Mouse (Mus musculus) thymus, postnatal 14 days (tissue): ENCODE measurements around the gene Tnn.

Source experiments
- DNase-seq: peaks from one replicate; pipeline ENCODE4 v3.0.0; 2021

The Tnn gene

GRCm38 (mm10) chr1:160153480-160153879, at the start of gene Tnn:
TSS of gene Tnn (minus strand) at chr1:160153580.
- no peak for DNase-seq

- no peak for DNase-seq
Measured at GRCm38 (mm10) chr1:160195337-160195663, 41.9 kb upstream of the Tnn start.

GRCm38 (mm10) chr1:160194529-160195336, 41.4 kb upstream of the Tnn start, which contains the start of gene Mrps14:
TSS of gene Mrps14 (plus strand) at chr1:160195215.
- DNase-seq, result peak; percentile 99

GRCm38 (mm10) chr1:160184506-160184905, 31.1 kb upstream of the Tnn start:
- peak; percentile 8 for DNase-seq

- DNase-seq, result no peak
Measured at GRCm38 (mm10) chr1:160181216-160181615, 27.8 kb upstream of the Tnn start.

- no peak for DNase-seq
Measured at GRCm38 (mm10) chr1:160176903-160177302, 23.5 kb upstream of the Tnn start.

- DNase-seq, result no peak
Measured at GRCm38 (mm10) chr1:160166600-160166999, 13.2 kb upstream of the Tnn start.

GRCm38 (mm10) chr1:160158190-160158589, 4.8 kb upstream of the Tnn start:
- no peak for DNase-seq

- no peak for DNase-seq
Measured at GRCm38 (mm10) chr1:160150726-160151125, 2.7 kb downstream of the Tnn start.

- no peak for DNase-seq
Measured at GRCm38 (mm10) chr1:160149291-160149906, 4.0 kb downstream of the Tnn start.

- no peak for DNase-seq
Measured at GRCm38 (mm10) chr1:160147274-160147673, 6.1 kb downstream of the Tnn start.

- no peak for DNase-seq
Measured at GRCm38 (mm10) chr1:160145606-160146005, 7.8 kb downstream of the Tnn start.

- DNase-seq, result no peak
Measured at GRCm38 (mm10) chr1:160144343-160144742, 9.0 kb downstream of the Tnn start.

GRCm38 (mm10) chr1:160136362-160136890, 17.0 kb downstream of the Tnn start:
- DNase-seq, result no peak

GRCm38 (mm10) chr1:160133464-160134079, 19.8 kb downstream of the Tnn start:
- DNase-seq, result no peak

- DNase-seq, result no peak
Measured at GRCm38 (mm10) chr1:160123957-160124356, 29.4 kb downstream of the Tnn start.

GRCm38 (mm10) chr1:160108604-160109003, 44.8 kb downstream of the Tnn start:
- no peak for DNase-seq

GRCm38 (mm10) chr1:160105426-160105825, 48.0 kb downstream of the Tnn start:
- no peak for DNase-seq

GRCm38 (mm10) chr1:160100996-160101395, 52.4 kb downstream of the Tnn start:
- DNase-seq, result no peak

GRCm38 (mm10) chr1:160099659-160100302, 53.6 kb downstream of the Tnn start:
- no peak for DNase-seq

- DNase-seq, result no peak
Measured at GRCm38 (mm10) chr1:160086651-160087050, 66.7 kb downstream of the Tnn start.

- DNase-seq, result no peak
Measured at GRCm38 (mm10) chr1:160084239-160084638, 69.1 kb downstream of the Tnn start.

GRCm38 (mm10) chr1:160082647-160083046, 70.7 kb downstream of the Tnn start:
- no peak for DNase-seq
